In the genomic region with DNA sequence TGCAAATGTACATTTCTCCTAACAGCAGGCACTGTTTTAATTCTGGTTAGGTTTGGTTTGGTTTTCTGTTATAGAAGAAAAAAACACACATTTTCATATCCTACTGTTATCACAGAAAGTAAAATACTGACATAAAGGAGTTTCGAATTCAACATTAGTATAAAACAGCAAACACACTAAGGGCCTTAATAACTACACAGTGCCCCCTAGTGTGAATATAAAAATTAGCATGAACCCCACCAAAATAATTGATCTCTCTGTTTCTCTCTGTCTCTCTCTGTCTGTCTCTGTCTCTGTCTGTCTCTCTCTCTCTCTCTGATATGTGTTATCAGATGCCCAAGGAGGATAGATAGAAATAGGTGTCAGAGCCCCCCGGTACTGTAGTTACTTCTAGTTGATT, we compare ENCODE assay signal across 9 mouse cellular contexts. TPM values are rescaled to one million over a fixed set of nuclear protein-coding genes. Genes with fewer than 3 reads are reported as not detected.
DNase-seq lines count a peak whose midpoint lies in the region; ATAC-seq and TF ChIP-seq lines count a peak whose summit lies in the region.
"Had no signal": no experiment of that assay in that cellular context is flagged by ENCODE, and none has a peak within 500 bp of the region (broad histone marks: within the 10 kb centered on the region; RNA-seq: fewer than 3 reads in every experiment).

No protein-coding gene starts in this region.

- TF ChIP-seq CTCF in lung, adult 2 months (IDR thresholded peaks at IDR 0.05; ENCODE audit: insufficient read depth, low read length): no peak

- no peaks in the 10 kb centered on the region for H3K4me1 ChIP-seq in hindbrain, embryonic 11.5 days (replicated peaks; ENCODE audit: control insufficient read depth, insufficient read depth, low read length)
- no peaks in the 10 kb centered on the region for H3K4me1 ChIP-seq in hindbrain, embryonic 12.5 days
- no peaks in the 10 kb centered on the region for H3K4me1 ChIP-seq in lung, adult 2 months (ENCODE audit: control insufficient read depth, insufficient read depth, low read length)
- no peaks in the 10 kb centered on the region for H3K4me1 ChIP-seq in embryonic facial prominence, embryonic 11.5 days (ENCODE audit: control insufficient read depth, insufficient read depth, low read length)
- H3K4me1 ChIP-seq in stomach, embryonic 16.5 days (ENCODE audit: control insufficient read depth, insufficient read depth, low read length): peaks cover 3% of the 10 kb centered on the region; the same call in 1 of the 2 replicates

- DNase-seq in hindbrain, embryonic 11.5 days (ENCODE audit: low spot score): peak; percentile 39
- peak; percentile 16 for DNase-seq in lung, postnatal 25 days (ENCODE audit: low spot score)
- no peak for DNase-seq in lung, adult 2 months
- peak; percentile 73 for DNase-seq in embryonic facial prominence, embryonic 11.5 days (ENCODE audit: low spot score)
- no peak for DNase-seq in thymus, postnatal 36 days
- DNase-seq in adrenal gland, postnatal 14 days: no peak

- H3K9ac ChIP-seq in hindbrain, embryonic 11.5 days (ENCODE audit: low read depth, low read length): no peak overlapping the region
- no peak overlapping the region for H3K9ac ChIP-seq in hindbrain, embryonic 12.5 days
- no peak overlapping the region for H3K9ac ChIP-seq in embryonic facial prominence, embryonic 11.5 days (replicated peaks; ENCODE audit: low read length)
- no peak overlapping the region for H3K9ac ChIP-seq in stomach, embryonic 16.5 days (ENCODE audit: low read length)

- no peak overlapping the region for H3K4me3 ChIP-seq in hindbrain, embryonic 11.5 days (ENCODE audit: low read depth, low read length)
- H3K4me3 ChIP-seq in hindbrain, embryonic 12.5 days: no peak overlapping the region
- H3K4me3 ChIP-seq in lung, adult 2 months (replicated peaks; ENCODE audit: extremely low read depth, low read depth, low read length): no peak overlapping the region
- H3K4me3 ChIP-seq in embryonic facial prominence, embryonic 11.5 days (ENCODE audit: low read depth, low read length): no peak overlapping the region
- no peak overlapping the region for H3K4me3 ChIP-seq in stomach, embryonic 16.5 days (replicated peaks; ENCODE audit: low read length)

- no peaks in the 10 kb centered on the region for H3K27me3 ChIP-seq in hindbrain, embryonic 11.5 days (ENCODE audit: control insufficient read depth, insufficient read depth, low read length)
- H3K27me3 ChIP-seq in hindbrain, embryonic 12.5 days: no peaks in the 10 kb centered on the region
- no peaks in the 10 kb centered on the region for H3K27me3 ChIP-seq in embryonic facial prominence, embryonic 11.5 days (ENCODE audit: control insufficient read depth, insufficient read depth, low read length)
- no peaks in the 10 kb centered on the region for H3K27me3 ChIP-seq in stomach, embryonic 16.5 days (ENCODE audit: control insufficient read depth, insufficient read depth, low read length)

- TF ChIP-seq POLR2A in lung, adult 2 months (IDR thresholded peaks at IDR 0.05; ENCODE audit: borderline replicate concordance, extremely low read depth, low read depth, low read length): no peak

- 71% methylated on average over 2 of the region's 2 CpGs for WGBS in hindbrain, embryonic 11.5 days
- 58% methylated on average over 2 of the region's 2 CpGs for WGBS in hindbrain, embryonic 12.5 days
- 37% methylated on average over 2 of the region's 2 CpGs for WGBS in lung, adult 2 months
- WGBS in embryonic facial prominence, embryonic 11.5 days: 67% methylated on average over 2 of the region's 2 CpGs
- WGBS in stomach, embryonic 16.5 days: 41% methylated on average over 2 of the region's 2 CpGs

- no peak overlapping the region for H3K4me2 ChIP-seq in hindbrain, embryonic 11.5 days (replicated peaks; ENCODE audit: low read depth, low read length)
- H3K4me2 ChIP-seq in hindbrain, embryonic 12.5 days (replicated peaks): no peak overlapping the region
- H3K4me2 ChIP-seq in embryonic facial prominence, embryonic 11.5 days (ENCODE audit: low read depth, low read length): no peak overlapping the region
- peak overlapping the region; percentile 46; the same call in 1 of the 2 replicates for H3K4me2 ChIP-seq in stomach, embryonic 16.5 days (ENCODE audit: low read depth, low read length)

- no peak for ATAC-seq in hindbrain, embryonic 11.5 days (ENCODE audit: low FRiP score)
- ATAC-seq in hindbrain, embryonic 12.5 days (ENCODE audit: low FRiP score): no peak
- ATAC-seq in embryonic facial prominence, embryonic 11.5 days (replicated peaks; ENCODE audit: insufficient number of reproducible peaks, low FRiP score, low TSS enrichment, low read depth): no peak
- ATAC-seq in stomach, embryonic 16.5 days (ENCODE audit: insufficient read depth, low FRiP score): no peak

- no peaks in the 10 kb centered on the region for H3K9me3 ChIP-seq in hindbrain, embryonic 11.5 days (ENCODE audit: control insufficient read depth, low read length)
- no peaks in the 10 kb centered on the region for H3K9me3 ChIP-seq in hindbrain, embryonic 12.5 days (replicated peaks)
- H3K9me3 ChIP-seq in embryonic facial prominence, embryonic 11.5 days (replicated peaks; ENCODE audit: control insufficient read depth, low read length): no peaks in the 10 kb centered on the region
- no peaks in the 10 kb centered on the region for H3K9me3 ChIP-seq in stomach, embryonic 16.5 days (replicated peaks; ENCODE audit: control insufficient read depth, low read length)

- H3K27ac ChIP-seq in hindbrain, embryonic 11.5 days (ENCODE audit: low read depth, low read length): no peak overlapping the region
- H3K27ac ChIP-seq in hindbrain, embryonic 12.5 days: no peak overlapping the region
- no peak overlapping the region; the same call in 1 of the 2 replicates for H3K27ac ChIP-seq in embryonic facial prominence, embryonic 11.5 days (replicated peaks; ENCODE audit: low read depth, low read length)
- peak overlapping the region; percentile 79; the same call in 1 of the 2 replicates for H3K27ac ChIP-seq in stomach, embryonic 16.5 days (ENCODE audit: low read length)

- H3K36me3 ChIP-seq in hindbrain, embryonic 11.5 days (ENCODE audit: control insufficient read depth, insufficient read depth, low read length): no peaks in the 10 kb centered on the region
- no peaks in the 10 kb centered on the region for H3K36me3 ChIP-seq in hindbrain, embryonic 12.5 days
- H3K36me3 ChIP-seq in embryonic facial prominence, embryonic 11.5 days (replicated peaks; ENCODE audit: control insufficient read depth, insufficient read depth, low read depth, low read length): no peaks in the 10 kb centered on the region
- no peaks in the 10 kb centered on the region for H3K36me3 ChIP-seq in stomach, embryonic 16.5 days (ENCODE audit: control insufficient read depth, insufficient read depth, low read length)

RNA-seq across cellular contexts. Expression of gene Olfr267, which starts 38.0 kb away (rescaled TPM):
- 0.06 and 0.18 TPM in 2 replicates for polyA plus RNA-seq in hindbrain, embryonic 11.5 days (2014; fragmentation: Nextera tagmentation; extraction: Ambion mirVana)
- polyA plus RNA-seq in hindbrain, embryonic 12.5 days (2016; fragmentation: Nextera tagmentation; extraction: Ambion mirVana): 0.14 TPM in 1 of 2 replicates, not detected in the other
- polyA plus RNA-seq in lung, adult 2 months (2012; rRNA removed): not detected in 2 replicates
- polyA plus RNA-seq in embryonic facial prominence, embryonic 11.5 days (2014; fragmentation: Nextera tagmentation; extraction: Ambion mirVana): not detected in 2 replicates
- polyA plus RNA-seq in stomach, embryonic 16.5 days (2015; fragmentation: Nextera tagmentation; extraction: Ambion mirVana): not detected in 2 replicates
- total RNA-seq in adrenal gland, postnatal 14 days (2021): 0.15 and 0.34 TPM in 2 replicates
- total RNA-seq: gastrocnemius, adult 8-10 months had no signal

Comparison
In these comparisons a context has a peak if more than half of its experiments do, and no peak if none do; other contexts are left out.
1. DNase-seq: peak in hindbrain, embryonic 11.5 days (single experiment), lung, postnatal 25 days (single experiment) and embryonic facial prominence, embryonic 11.5 days (single experiment); none in lung, adult 2 months (single experiment), thymus, postnatal 36 days (0 of 2) and adrenal gland, postnatal 14 days (single experiment).